Mouse (Mus musculus) cerebellum, adult 2 months (tissue): ENCODE measurements around the gene Rims1. TPM values are rescaled to one million over a fixed set of nuclear protein-coding genes. Genes with fewer than 3 reads are reported as not detected.

ENCODE experiments used
- DNase-seq, 2 experiments: peaks; one replicate each; pipeline ENCODE4 v3.0.0; 2021
- H3K27ac ChIP-seq: fragments of 200-500 bp; 2 replicates; pipeline ENCODE4 v1.5.1; 2012; ENCODE audit warnings: low read length, control low read depth, inconsistent platforms; ENCODE audit not compliant: insufficient read depth
- H3K27me3 ChIP-seq: fragments of 200-500 bp; 2 replicates; pipeline ENCODE4 v1.6.1; 2012; ENCODE audit warnings: inconsistent platforms, mild to moderate bottlenecking, low read length, moderate library complexity; ENCODE audit not compliant: control insufficient read depth, insufficient read depth
- H3K4me1 ChIP-seq: fragments of 200-500 bp; 2 replicates; pipeline ENCODE4 v1.6.1; 2011; ENCODE audit warnings: low read length; ENCODE audit not compliant: control insufficient read depth, insufficient read depth
- H3K4me3 ChIP-seq: fragments of 200-500 bp; replicated peaks from 2 replicates; pipeline ENCODE3; 2011; ENCODE audit warnings: mild to moderate bottlenecking, low read depth, low read length, control low read depth; ENCODE audit not compliant: insufficient read depth
- CTCF ChIP-seq: fragments of 200-500 bp; IDR thresholded peaks from 2 replicates; pipeline ENCODE4 v1.5.1; 2011; ENCODE audit warnings: low read depth, mild to moderate bottlenecking, control low read depth, low read length, moderate library complexity, borderline replicate concordance; ENCODE audit not compliant: insufficient read depth
- POLR2A ChIP-seq: fragments of 200-500 bp; IDR thresholded peaks from 2 replicates; pipeline ENCODE4 v1.6.1; 2011; ENCODE audit warnings: low read length, control low read depth, borderline replicate concordance; ENCODE audit not compliant: insufficient read depth
- WGBS: fragments of 180-500 bp; shearing (Covaris S2); methylation state at CpG from one replicate; pipeline ENCODE4 v1.1.7; 2018; 5-methylcytosine and 5-hydroxymethylcytosine counted together
- polyA plus RNA-seq: library from polyadenylated mRNA; depleted of rRNA; stranded (reverse); fragments of >200 nt; gene quantifications from 2 replicates; pipeline ENCODE4 v1.2.3, GENCODE M21; 2012

Gene Rims1
- polyA plus RNA-seq, 1 experiment, result 102 TPM

DNA sequence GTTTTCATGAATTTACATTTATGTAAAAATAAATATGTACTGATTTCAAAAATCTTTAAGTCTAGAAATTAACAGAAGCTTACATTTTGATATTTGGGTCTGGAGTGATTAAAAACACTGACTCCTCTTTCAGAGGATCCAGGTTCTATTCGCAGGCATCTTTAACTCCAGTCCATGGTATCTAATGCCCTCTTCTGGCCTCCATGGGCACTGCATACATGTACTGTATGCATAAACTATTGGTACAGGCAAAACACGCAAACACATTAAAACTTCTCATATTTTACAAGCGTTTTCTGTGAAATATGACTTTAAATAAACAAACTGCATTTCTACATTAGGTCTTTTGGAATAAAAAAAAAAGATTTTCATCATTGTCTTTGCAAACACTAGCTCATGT lies 419.4 kb downstream of the Rims1 start:
- Histone ChIP-seq H3K4me3 (no peak overlapping the region), H3K27me3 (no peaks in the 10 kb centered on the region), H3K4me1 (no peaks in the 10 kb centered on the region), H3K27ac (no peak overlapping the region)
- no peak for DNase-seq
- WGBS, result 66% methylated on average over 3 of the region's 3 CpGs
- TF ChIP-seq CTCF (no peak), POLR2A (no peak)

DNA sequence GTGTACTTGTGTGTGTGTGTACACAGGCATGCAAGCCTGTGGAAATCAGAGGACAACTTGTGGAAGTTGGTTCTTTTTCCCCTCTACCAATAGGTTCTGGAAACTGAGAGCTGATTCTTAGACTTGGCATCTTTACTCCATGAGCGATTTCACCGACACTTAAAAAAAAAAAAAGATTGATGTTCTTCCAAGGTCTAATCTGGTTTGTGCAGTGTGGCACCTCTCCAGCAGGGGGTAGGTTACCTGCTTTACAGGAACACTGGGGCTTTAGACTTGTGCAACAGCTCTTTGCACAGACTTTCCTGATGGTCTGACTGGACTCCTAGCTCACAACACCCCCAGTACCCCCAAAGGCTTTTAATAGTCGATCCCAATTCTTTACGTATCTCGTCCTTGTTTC lies 428.1 kb downstream of the Rims1 start:
- H3K27me3 ChIP-seq, result no peaks in the 10 kb centered on the region
- no peak overlapping the region for H3K27ac ChIP-seq
- H3K4me3 ChIP-seq, result no peak overlapping the region
- TF ChIP-seq CTCF, result peak; percentile 19; the same call in 1 of the 2 replicates
- no peak for TF ChIP-seq POLR2A
- H3K4me1 ChIP-seq, result peaks cover 6% of the 10 kb centered on the region; the same call in 1 of the 2 replicates
- DNase-seq, result peak in 1 of 2 experiments; percentile 41
- WGBS, result 55% methylated on average over 5 of the region's 5 CpGs

DNA sequence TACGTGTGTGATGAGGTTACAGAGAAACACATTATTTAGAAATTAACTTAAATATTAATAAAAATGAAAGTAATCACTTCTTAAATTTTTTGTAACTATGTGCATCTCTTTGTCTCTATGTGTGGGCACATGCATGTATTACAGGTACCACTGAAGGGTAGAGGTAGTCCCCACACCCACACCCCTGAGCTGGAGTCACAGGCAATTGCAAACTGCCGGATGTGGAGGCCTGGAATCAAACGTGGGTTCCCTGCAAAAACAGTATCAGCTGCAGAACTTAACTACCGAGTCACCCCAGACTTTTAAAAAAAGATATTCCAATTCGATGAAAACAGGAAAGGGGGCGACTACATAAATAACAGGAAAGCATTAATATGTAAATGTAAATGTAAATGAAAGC lies 428.7 kb downstream of the Rims1 start:
- Histone ChIP-seq H3K27ac (no peak overlapping the region), H3K4me3 (no peak overlapping the region), H3K27me3 (no peaks in the 10 kb centered on the region), H3K4me1 (peaks cover 6% of the 10 kb centered on the region; the same call in 1 of the 2 replicates)
- WGBS, result 59% methylated on average over 6 of the region's 6 CpGs
- no peak for DNase-seq
- no peak for TF ChIP-seq CTCF
- TF ChIP-seq POLR2A, result no peak

DNA sequence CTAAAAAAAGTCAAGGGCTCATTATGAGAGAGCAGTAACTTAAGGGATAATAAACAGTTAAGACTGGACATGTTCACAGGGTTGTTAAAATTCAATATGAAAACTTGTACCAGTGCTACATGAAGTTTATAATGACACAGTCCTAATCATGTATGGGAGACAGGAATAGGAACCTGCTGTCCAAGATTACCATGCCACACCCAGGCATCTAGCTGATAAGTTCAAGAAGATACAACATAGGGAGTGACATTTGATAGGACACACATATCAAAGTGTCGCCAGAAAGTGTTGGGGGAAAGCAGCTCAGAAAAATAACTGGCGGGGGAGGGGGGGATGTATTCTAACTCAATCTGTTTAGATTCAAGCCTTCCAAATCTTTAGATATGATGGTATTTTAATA lies 449.6 kb downstream of the Rims1 start:
- H3K4me3 ChIP-seq, result no peak overlapping the region
- H3K4me1 ChIP-seq, result no peaks in the 10 kb centered on the region
- H3K27ac ChIP-seq, result no peak overlapping the region
- 82% methylated on average over 2 of the region's 2 CpGs for WGBS
- TF ChIP-seq POLR2A (no peak), CTCF (no peak)
- no peaks in the 10 kb centered on the region for H3K27me3 ChIP-seq
- DNase-seq, result no peak

DNA sequence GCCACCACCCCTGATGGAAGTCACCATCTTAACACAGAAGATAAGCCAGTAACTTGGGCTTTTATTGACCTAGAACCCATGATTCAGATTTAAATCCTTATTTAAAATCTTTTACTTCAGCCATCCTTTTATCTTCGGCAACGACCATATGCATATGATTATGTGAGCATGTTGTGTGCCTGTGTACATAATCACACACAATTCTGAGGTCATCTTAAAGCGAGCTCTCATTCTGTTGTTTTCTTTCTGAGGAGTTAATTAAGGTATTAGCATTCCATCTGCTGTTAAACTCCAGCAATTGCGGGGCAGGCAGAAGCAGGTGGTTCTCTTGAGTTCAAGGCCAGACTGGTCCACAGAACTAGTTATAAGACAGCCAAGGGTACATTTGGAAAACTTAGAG lies 452.1 kb downstream of the Rims1 start:
- Histone ChIP-seq H3K4me3 (no peak overlapping the region), H3K27ac (no peak overlapping the region), H3K4me1 (no peaks in the 10 kb centered on the region), H3K27me3 (no peaks in the 10 kb centered on the region)
- TF ChIP-seq CTCF (no peak), POLR2A (no peak)
- DNase-seq, result no peak
- 66% methylated on average over 4 of the region's 4 CpGs for WGBS

DNA sequence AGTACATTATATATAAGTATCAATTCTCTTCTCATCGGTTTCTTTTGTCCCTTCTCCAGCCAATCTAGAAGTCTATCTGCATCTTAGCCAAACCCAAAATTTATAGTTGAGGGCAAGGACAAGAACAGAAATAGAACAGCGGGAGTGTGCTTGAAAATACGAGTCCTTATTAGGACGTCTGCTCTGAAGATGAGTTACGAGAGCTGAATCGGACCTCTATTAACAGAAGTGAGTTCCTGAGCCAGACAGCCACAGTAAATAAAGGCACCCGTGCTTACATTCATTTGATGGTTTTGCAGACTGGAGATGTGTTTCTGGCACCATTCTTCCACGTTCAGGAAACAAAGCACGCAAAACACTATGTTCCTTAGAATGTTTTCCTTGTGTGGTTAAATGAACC lies 466.9 kb downstream of the Rims1 start:
- WGBS, result 75% methylated on average over 9 of the region's 9 CpGs
- no peak overlapping the region for H3K27ac ChIP-seq

DNA sequence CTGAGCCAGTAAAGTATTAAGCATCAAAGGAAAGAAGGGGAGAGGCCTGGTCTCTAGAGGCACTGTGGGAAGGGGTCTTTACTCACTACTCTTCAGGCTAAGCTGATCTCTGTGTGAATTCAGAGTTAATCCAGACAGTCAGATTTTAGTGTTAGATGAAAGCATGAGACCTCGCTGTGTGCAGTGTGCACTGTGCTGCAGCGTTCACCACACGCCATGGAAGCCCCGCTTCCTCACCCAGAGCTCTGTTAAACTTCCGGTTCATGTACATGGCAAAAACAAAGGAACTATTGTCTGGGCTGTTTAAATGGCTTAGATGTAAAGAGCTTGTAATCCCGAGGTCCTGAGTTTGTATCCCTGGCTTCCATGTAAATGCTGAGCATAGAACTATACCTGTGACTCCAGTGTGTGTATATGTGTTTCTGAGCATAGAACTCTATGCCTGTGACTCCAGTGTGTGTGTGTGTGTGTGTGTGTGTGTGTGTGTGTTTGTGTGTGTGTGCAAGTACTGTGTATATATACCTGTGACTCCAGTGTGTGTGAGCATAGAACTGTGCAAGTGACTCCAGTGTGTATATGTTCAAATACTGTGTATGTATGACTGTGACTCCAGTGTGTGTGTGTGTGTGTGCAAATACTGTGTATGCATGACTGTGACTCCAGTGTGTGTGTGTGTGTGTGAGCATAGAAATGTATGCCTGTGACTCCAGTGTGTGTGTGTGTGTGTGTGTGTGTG lies 484.7 kb downstream of the Rims1 start:
- TF ChIP-seq CTCF, result no peak
- TF ChIP-seq POLR2A, result no peak
- no peaks in the 10 kb centered on the region for H3K4me1 ChIP-seq
- H3K4me3 ChIP-seq, result no peak overlapping the region
- no peaks in the 10 kb centered on the region for H3K27me3 ChIP-seq
- H3K27ac ChIP-seq, result no peak overlapping the region
- 60% methylated on average over 6 of the region's 6 CpGs for WGBS
- DNase-seq, result no peak

More for the DNA sequence above, 466.9 kb downstream of the Rims1 start:
- no peak for DNase-seq
- Histone ChIP-seq H3K4me3 (no peak overlapping the region), H3K4me1 (0 out of 2 replicates have a peak, but pooled peaks cover 2% of the 10 kb centered on the region), H3K27me3 (no peaks in the 10 kb centered on the region)
- no peak for TF ChIP-seq CTCF
- TF ChIP-seq POLR2A, result no peak

DNA sequence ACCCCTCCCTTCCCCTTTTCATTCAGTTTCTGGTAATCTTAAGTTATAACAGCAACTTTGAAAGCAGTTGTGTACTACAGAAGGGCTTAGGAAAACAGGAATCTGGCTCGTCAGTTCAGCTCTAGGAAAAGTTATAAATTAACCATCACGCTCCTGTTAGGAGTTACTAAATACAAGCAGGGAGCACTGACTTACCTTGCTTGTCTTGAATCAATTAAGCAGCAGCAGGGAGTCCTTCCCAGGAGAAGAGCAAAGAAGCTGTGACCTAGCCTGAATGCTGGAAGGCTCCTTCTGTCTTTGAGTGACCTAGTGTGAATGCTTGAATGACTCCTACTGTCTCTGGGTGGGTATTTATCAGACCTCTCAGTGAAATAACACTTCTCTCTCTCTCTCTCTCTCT lies 490.3 kb downstream of the Rims1 start:
- H3K27me3 ChIP-seq, result no peaks in the 10 kb centered on the region
- 32% methylated on average over 2 of the region's 2 CpGs for WGBS

More for the DNA sequence above, 490.3 kb downstream of the Rims1 start:
- DNase-seq, result no peak
- no peak overlapping the region for H3K4me3 ChIP-seq
- H3K4me1 ChIP-seq, result no peaks in the 10 kb centered on the region; the same call in 1 of the 2 replicates
- TF ChIP-seq POLR2A (no peak), CTCF (no peak)
- no peak overlapping the region for H3K27ac ChIP-seq
